Mouse (Mus musculus) liver, adult 2 months (tissue): ENCODE data around the gene Fbxo36.

Source experiments
- CTCF ChIP-seq: fragments of 200-500 bp; IDR thresholded peaks from 2 replicates; pipeline ENCODE4 v1.5.1; 2011; ENCODE audit warnings: low read depth, low read length, control low read depth
- POLR2A ChIP-seq: fragments of 200-500 bp; IDR thresholded peaks from 2 replicates; pipeline ENCODE4 v1.6.1; 2011; ENCODE audit warnings: low read length, control low read depth; ENCODE audit not compliant: insufficient read depth; ENCODE audit errors: extremely low read depth

GRCm38 (mm10) chr1:84924134-84924533 lies 84.5 kb downstream of the Fbxo36 start:
- TF ChIP-seq CTCF (no peak), POLR2A (no peak)
